Mouse (Mus musculus): ENCODE results near the gene Sde2. TPM values are rescaled to one million over a fixed set of nuclear protein-coding genes. Genes with fewer than 3 reads are reported as not detected.

Gene Sde2
- total RNA-seq (2021), result 10 to 100 TPM; 18.8 to 21.0 TPM

- intact Hi-C loops (cut with DNase I), result loop anchor here (1.0 kb wide), 1 partner anchor 37 kb away; the partner anchor contains the start of gene H3f3a
- peak; percentile 100 for DNase-seq (ENCODE audit: low spot score in 2 of 2)
These were observed at the start of gene Sde2 for GRCm38 (mm10) chr1:180850316-180851270. TSS of gene Sde2 (plus strand) at chr1:180851127.

GRCm38 (mm10) chr1:180801466-180801994 lies 49.4 kb upstream of the Sde2 start:
- no peak for DNase-seq (ENCODE audit: low spot score in 2 of 2)
- intact Hi-C loops (cut with DNase I), result no loop called here

GRCm38 (mm10) chr1:180803881-180804280 lies 47.0 kb upstream of the Sde2 start:
- intact Hi-C loops (cut with DNase I), result no loop called here
- DNase-seq (ENCODE audit: low spot score in 2 of 2), result no peak

GRCm38 (mm10) chr1:180808831-180809230 lies 42.1 kb upstream of the Sde2 start:
- intact Hi-C loops (cut with DNase I), result no loop called here
- peak in 1 of 2 experiments; percentile 25 for DNase-seq (ENCODE audit: low spot score in 2 of 2)

- intact Hi-C loops (cut with DNase I), result loop anchor here (5.0 kb wide), 1 partner anchor 34 kb away; no protein-coding TSS in a partner anchor
- no peak for DNase-seq (ENCODE audit: low spot score in 2 of 2)
These were observed 40.0 kb upstream of the Sde2 start for GRCm38 (mm10) chr1:180810976-180811375.

GRCm38 (mm10) chr1:180811596-180812462 lies 39.1 kb upstream of the Sde2 start:
- DNase-seq (ENCODE audit: low spot score in 2 of 2), result peak; percentile 39 to 50
- intact Hi-C loops (cut with DNase I), result loop anchor here (5.0 kb wide), 1 partner anchor 35 kb away; no protein-coding TSS in a partner anchor

GRCm38 (mm10) chr1:180812463-180813408 lies 38.2 kb upstream of the Sde2 start:
- intact Hi-C loops (cut with DNase I), result loop anchor here (1.0 to 5.0 kb wide), 2 partner anchors 35 to 38 kb away; no protein-coding TSS in a partner anchor

GRCm38 (mm10) chr1:180813409-180813884 lies 37.5 kb upstream of the Sde2 start:
- DNase-seq (ENCODE audit: low spot score in 2 of 2), result peak; percentile 94 to 96
- intact Hi-C loops (cut with DNase I), result loop anchor here (1.0 to 5.0 kb wide), 2 partner anchors 36 to 37 kb away; no protein-coding TSS in a partner anchor

More at GRCm38 (mm10) chr1:180812463-180813408, 38.2 kb upstream of the Sde2 start:
- DNase-seq (ENCODE audit: low spot score in 2 of 2), result peak; percentile 49 to 58

GRCm38 (mm10) chr1:180813885-180814740 lies 36.8 kb upstream of the Sde2 start, which contains the start of gene H3f3a:
TSS of gene H3f3a (minus strand) at chr1:180813943.
- DNase-seq (ENCODE audit: low spot score in 2 of 2), result peak; percentile 65 to 82
- intact Hi-C loops (cut with DNase I), result loop anchor here (1.0 to 5.0 kb wide), 2 partner anchors 36 to 37 kb away; no protein-coding TSS in a partner anchor

GRCm38 (mm10) chr1:180815371-180816024 lies 35.4 kb upstream of the Sde2 start:
- no peak for DNase-seq (ENCODE audit: low spot score in 2 of 2)
- intact Hi-C loops (cut with DNase I), result no loop called here

- DNase-seq (ENCODE audit: low spot score in 2 of 2), result no peak
- intact Hi-C loops (cut with DNase I), result no loop called here
These were observed 32.9 kb upstream of the Sde2 start for GRCm38 (mm10) chr1:180818000-180818399.

GRCm38 (mm10) chr1:180821101-180821500 lies 29.8 kb upstream of the Sde2 start:
- intact Hi-C loops (cut with DNase I), result no loop called here
- no peak for DNase-seq (ENCODE audit: low spot score in 2 of 2)

- intact Hi-C loops (cut with DNase I), result no loop called here
- DNase-seq (ENCODE audit: low spot score in 2 of 2), result no peak
These were observed 28.7 kb upstream of the Sde2 start for GRCm38 (mm10) chr1:180822276-180822675.

- no peak for DNase-seq (ENCODE audit: low spot score in 2 of 2)
- intact Hi-C loops (cut with DNase I), result no loop called here
These were observed 27.2 kb upstream of the Sde2 start for GRCm38 (mm10) chr1:180823716-180824115.

- DNase-seq (ENCODE audit: low spot score in 2 of 2), result no peak
- intact Hi-C loops (cut with DNase I), result no loop called here
These were observed 26.2 kb upstream of the Sde2 start for GRCm38 (mm10) chr1:180824721-180825120.

GRCm38 (mm10) chr1:180826634-180827033 lies 24.3 kb upstream of the Sde2 start:
- intact Hi-C loops (cut with DNase I), result no loop called here
- no peak for DNase-seq (ENCODE audit: low spot score in 2 of 2)

GRCm38 (mm10) chr1:180829775-180830174 lies 21.2 kb upstream of the Sde2 start:
- intact Hi-C loops (cut with DNase I), result no loop called here
- DNase-seq (ENCODE audit: low spot score in 2 of 2), result no peak

Data from left cerebral cortex, postnatal 25 days (tissue).